Mouse (Mus musculus) layer of hippocampus, adult 18-20 months (tissue): Measurements from ENCODE around the gene Dhx36. TPM values are rescaled to one million over a fixed set of nuclear protein-coding genes. Genes with fewer than 3 reads are reported as not detected.

Experiments
- DNase-seq, 2 experiments: peaks; one replicate each; pipeline ENCODE4 v3.0.0; 2022; ENCODE audit warnings: low spot score in 2 of 2
- total RNA-seq, 2 experiments: library from RNA; stranded (reverse); gene quantifications; 2 replicates each; pipeline ENCODE4 v1.2.3; 2021

Gene Dhx36
- total RNA-seq, 2 experiments from 2014 or later, result 52.3 to 53.6 TPM

- no peak for DNase-seq
Measured at GRCm38 (mm10) chr3:62433675-62434074, 73.1 kb downstream of the Dhx36 start.

- no peak for DNase-seq
Measured at GRCm38 (mm10) chr3:62418387-62419138, 88.2 kb downstream of the Dhx36 start.

Other genes starting within 250 kb of the Dhx36 start
- gene Arhgef26, start 168.7 kb downstream of the Dhx36 start, total RNA-seq, result 10 to 100 TPM; 56.5 to 59.5 TPM
- 1 to 10 TPM in 1 of 2 experiments, under 1 TPM in 1; 0.67 to 1.1 TPM for gene Gpr149, start 98.1 kb upstream of the Dhx36 start, total RNA-seq